Mouse (Mus musculus) yolk sac, embryonic 10.5 days (tissue): ENCODE measurements around the gene Klf9.
"Not testable (repeated sequence)": the region's sequence is repeated elsewhere in the genome, so short reads cannot be mapped to it uniquely, and the experiment has no call there.

ENCODE experiments used
- DNase-seq: peaks from one replicate; pipeline ENCODE4 v3.0.0-alpha.2; 2017; ENCODE audit warnings: low spot score

The Klf9 gene

GRCm38 (mm10) chr19:23141391-23142281 is 610 bp downstream of the Klf9 start:
- DNase-seq, result no peak

GRCm38 (mm10) chr19:23142427-23143073 is 1.5 kb downstream of the Klf9 start:
- DNase-seq, result peak; percentile 59

- no peak for DNase-seq
These were observed 2.0 kb downstream of the Klf9 start for GRCm38 (mm10) chr19:23143074-23143445.

GRCm38 (mm10) chr19:23143541-23143940 is 2.5 kb downstream of the Klf9 start:
- DNase-seq, result no peak

- no peak for DNase-seq
These were observed 3.0 kb downstream of the Klf9 start for GRCm38 (mm10) chr19:23144031-23144430.

GRCm38 (mm10) chr19:23145146-23145545 is 4.1 kb downstream of the Klf9 start:
- DNase-seq, result no peak

- not testable (repeated sequence) for DNase-seq
These were observed 4.5 kb downstream of the Klf9 start for GRCm38 (mm10) chr19:23145575-23145974.

- DNase-seq, result no peak
These were observed 5.4 kb downstream of the Klf9 start for GRCm38 (mm10) chr19:23146409-23146861.

GRCm38 (mm10) chr19:23147026-23147966 is 6.3 kb downstream of the Klf9 start:
- no peak for DNase-seq

- no peak for DNase-seq
These were observed 8.7 kb downstream of the Klf9 start for GRCm38 (mm10) chr19:23149465-23150410.

GRCm38 (mm10) chr19:23150556-23151265 is 9.7 kb downstream of the Klf9 start:
- DNase-seq, result no peak

GRCm38 (mm10) chr19:23151651-23152070 is 10.6 kb downstream of the Klf9 start:
- DNase-seq, result no peak

- DNase-seq, result no peak
These were observed 11.2 kb downstream of the Klf9 start for GRCm38 (mm10) chr19:23152201-23152640.

GRCm38 (mm10) chr19:23152771-23153605 is 12.0 kb downstream of the Klf9 start:
- no peak for DNase-seq

- no peak for DNase-seq
These were observed 12.6 kb downstream of the Klf9 start for GRCm38 (mm10) chr19:23153606-23154127.

GRCm38 (mm10) chr19:23159780-23160395 is 18.9 kb downstream of the Klf9 start:
- DNase-seq, result no peak

GRCm38 (mm10) chr19:23162387-23162809 is 21.4 kb downstream of the Klf9 start:
- peak; percentile 65 for DNase-seq

- DNase-seq, result no peak
These were observed 21.9 kb downstream of the Klf9 start for GRCm38 (mm10) chr19:23162877-23163276.

- no peak for DNase-seq
These were observed 22.3 kb downstream of the Klf9 start for GRCm38 (mm10) chr19:23163361-23163760.
